Mouse (Mus musculus): ENCODE data around the gene Gm17622. TPM values are rescaled to one million over a fixed set of nuclear protein-coding genes. Genes with fewer than 3 reads are reported as not detected.

Gene Gm17622
- polyA plus RNA-seq (2017; shearing (Covaris generic)): not detected

GRCm38 (mm10) chr13:96490433-96490832, at the start of gene Gm17622:
TSS of gene Gm17622 (plus strand) at chr13:96490733.

GRCm38 (mm10) chr13:96470957-96471356, 19.6 kb upstream of the Gm17622 start, which contains the start of gene Ankdd1b:
TSS of gene Ankdd1b (minus strand) at chr13:96471198.

Other genes starting within 250 kb of the Gm17622 start
- gene Poc5, start 102.4 kb upstream of the Gm17622 start, polyA plus RNA-seq (2017; shearing (Covaris generic)): 30.6 TPM
- not detected for gene Ankdd1b, start 19.5 kb upstream of the Gm17622 start, polyA plus RNA-seq (2017; shearing (Covaris generic))
- 23.9 TPM for gene Polk, start 51.8 kb downstream of the Gm17622 start, polyA plus RNA-seq (2017; shearing (Covaris generic))
- gene Col4a3bp, start 51.9 kb downstream of the Gm17622 start, polyA plus RNA-seq (2017; shearing (Covaris generic)): 5.6 TPM
- gene Hmgcr, start 180.2 kb downstream of the Gm17622 start, polyA plus RNA-seq (2017; shearing (Covaris generic)): 82.8 TPM